Mouse (Mus musculus): ENCODE measurements around the gene Acot1. TPM values are rescaled to one million over a fixed set of nuclear protein-coding genes. Genes with fewer than 3 reads are reported as not detected.
"Not testable (repeated sequence)": the region's sequence is repeated elsewhere in the genome, so short reads cannot be mapped to it uniquely, and the experiment has no call there.

The Acot1 gene
- polyA plus RNA-seq, 1 experiment from 2014 or later: 267 TPM

GRCm38 (mm10) chr12:84013130-84013529, 3.8 kb downstream of the Acot1 start:
- no peak overlapping the region for H3K9ac ChIP-seq (ENCODE audit: low read depth, low read length)
- no peak overlapping the region for H3K4me3 ChIP-seq (ENCODE audit: low read depth, low read length)
- H3K27me3 ChIP-seq (replicated peaks; ENCODE audit: control insufficient read depth, insufficient read depth, low read length): no peaks in the 10 kb centered on the region
- ATAC-seq: no peak
- no peaks in the 10 kb centered on the region for H3K4me1 ChIP-seq (replicated peaks; ENCODE audit: control insufficient read depth, insufficient read depth, low read length)
- peak overlapping the region; percentile 21; the same call in 1 of the 2 replicates for H3K4me2 ChIP-seq (replicated peaks; ENCODE audit: low read depth)
- peak; percentile 62 for TF ChIP-seq CTCF (IDR thresholded peaks at IDR 0.05; ENCODE audit: low read depth)
- H3K9me3 ChIP-seq (ENCODE audit: control insufficient read depth): no peaks in the 10 kb centered on the region
- peaks cover 14% of the 10 kb centered on the region for H3K36me3 ChIP-seq (ENCODE audit: control insufficient read depth, insufficient read depth)
- 64% methylated on average over 6 of the region's 6 CpGs for WGBS
- no peak overlapping the region for H3K27ac ChIP-seq (ENCODE audit: low read depth, low read length)

- Histone ChIP-seq H3K9me3 (ENCODE audit: control insufficient read depth) (no peaks in the 10 kb centered on the region), H3K27me3 (replicated peaks; ENCODE audit: control insufficient read depth, insufficient read depth, low read length) (no peaks in the 10 kb centered on the region), H3K4me3 (ENCODE audit: low read depth, low read length) (no peak overlapping the region), H3K27ac (ENCODE audit: low read depth, low read length) (no peak overlapping the region), H3K4me1 (replicated peaks; ENCODE audit: control insufficient read depth, insufficient read depth, low read length) (no peaks in the 10 kb centered on the region), H3K9ac (ENCODE audit: low read depth, low read length) (no peak overlapping the region), H3K4me2 (replicated peaks; ENCODE audit: low read depth) (no peak overlapping the region), H3K36me3 (ENCODE audit: control insufficient read depth, insufficient read depth) (peaks cover 14% of the 10 kb centered on the region)
- whole genome bisulfite sequencing: 79% methylated on average over 7 of the region's 7 CpGs
- no peak for TF ChIP-seq CTCF (IDR thresholded peaks at IDR 0.05; ENCODE audit: low read depth)
- ATAC-seq: no peak
Measured at GRCm38 (mm10) chr12:84013701-84014100, 4.4 kb downstream of the Acot1 start.

GRCm38 (mm10) chr12:84020528-84020927, 11.2 kb downstream of the Acot1 start:
- H3K9ac ChIP-seq (ENCODE audit: low read depth, low read length); H3K27me3 ChIP-seq (replicated peaks; ENCODE audit: control insufficient read depth, insufficient read depth, low read length); H3K4me1 ChIP-seq (replicated peaks; ENCODE audit: control insufficient read depth, insufficient read depth, low read length); H3K36me3 ChIP-seq (ENCODE audit: control insufficient read depth, insufficient read depth); H3K4me2 ChIP-seq (replicated peaks; ENCODE audit: low read depth); H3K4me3 ChIP-seq (ENCODE audit: low read depth, low read length); H3K9me3 ChIP-seq (ENCODE audit: control insufficient read depth): not testable (repeated sequence)
- WGBS: 29% methylated on average over 7 of the region's 7 CpGs
- ATAC-seq: peak; percentile 89
- H3K27ac ChIP-seq (ENCODE audit: low read depth, low read length): peak overlapping the region; percentile 46; the same call in 1 of the 2 replicates

GRCm38 (mm10) chr12:84022266-84022665, 13.0 kb downstream of the Acot1 start:
- 78% methylated on average over 4 of the region's 4 CpGs for WGBS
- not testable (repeated sequence) for H3K27me3 ChIP-seq (replicated peaks; ENCODE audit: control insufficient read depth, insufficient read depth, low read length); H3K27ac ChIP-seq (ENCODE audit: low read depth, low read length); H3K4me1 ChIP-seq (replicated peaks; ENCODE audit: control insufficient read depth, insufficient read depth, low read length); H3K9ac ChIP-seq (ENCODE audit: low read depth, low read length); H3K36me3 ChIP-seq (ENCODE audit: control insufficient read depth, insufficient read depth); H3K9me3 ChIP-seq (ENCODE audit: control insufficient read depth); ATAC-seq; H3K4me3 ChIP-seq (ENCODE audit: low read depth, low read length); H3K4me2 ChIP-seq (replicated peaks; ENCODE audit: low read depth)

- Histone ChIP-seq H3K9ac (ENCODE audit: low read depth, low read length) (no peak overlapping the region), H3K27me3 (replicated peaks; ENCODE audit: control insufficient read depth, insufficient read depth, low read length) (no peaks in the 10 kb centered on the region), H3K4me3 (ENCODE audit: low read depth, low read length) (no peak overlapping the region), H3K36me3 (ENCODE audit: control insufficient read depth, insufficient read depth) (no peaks in the 10 kb centered on the region), H3K4me1 (replicated peaks; ENCODE audit: control insufficient read depth, insufficient read depth, low read length) (no peaks in the 10 kb centered on the region), H3K4me2 (replicated peaks; ENCODE audit: low read depth) (no peak overlapping the region), H3K27ac (ENCODE audit: low read depth, low read length) (peak overlapping the region; percentile 11; the same call in 1 of the 2 replicates), H3K9me3 (ENCODE audit: control insufficient read depth) (no peaks in the 10 kb centered on the region)
- ATAC-seq: peak; percentile 75
- WGBS: 61% methylated on average over 9 of the region's 9 CpGs
- TF ChIP-seq CTCF (IDR thresholded peaks at IDR 0.05; ENCODE audit: low read depth): no peak
Measured at GRCm38 (mm10) chr12:84023052-84023745, 13.9 kb downstream of the Acot1 start.

GRCm38 (mm10) chr12:84025888-84026287, 16.6 kb downstream of the Acot1 start:
- no peaks in the 10 kb centered on the region for H3K27me3 ChIP-seq (replicated peaks; ENCODE audit: control insufficient read depth, insufficient read depth, low read length)
- WGBS: 88% methylated on average over 7 of the region's 7 CpGs
- no peaks in the 10 kb centered on the region for H3K9me3 ChIP-seq (ENCODE audit: control insufficient read depth)
- no peak for ATAC-seq
- H3K36me3 ChIP-seq (ENCODE audit: control insufficient read depth, insufficient read depth): no peaks in the 10 kb centered on the region
- H3K4me2 ChIP-seq (replicated peaks; ENCODE audit: low read depth): no peak overlapping the region
- no peak for TF ChIP-seq CTCF (IDR thresholded peaks at IDR 0.05; ENCODE audit: low read depth)
- no peak overlapping the region for H3K9ac ChIP-seq (ENCODE audit: low read depth, low read length)
- no peaks in the 10 kb centered on the region for H3K4me1 ChIP-seq (replicated peaks; ENCODE audit: control insufficient read depth, insufficient read depth, low read length)
- H3K4me3 ChIP-seq (ENCODE audit: low read depth, low read length): no peak overlapping the region
- H3K27ac ChIP-seq (ENCODE audit: low read depth, low read length): no peak overlapping the region

- H3K4me2 ChIP-seq (replicated peaks; ENCODE audit: low read depth); H3K4me1 ChIP-seq (replicated peaks; ENCODE audit: control insufficient read depth, insufficient read depth, low read length); H3K4me3 ChIP-seq (ENCODE audit: low read depth, low read length); H3K36me3 ChIP-seq (ENCODE audit: control insufficient read depth, insufficient read depth); ATAC-seq; H3K27me3 ChIP-seq (replicated peaks; ENCODE audit: control insufficient read depth, insufficient read depth, low read length); H3K27ac ChIP-seq (ENCODE audit: low read depth, low read length); H3K9me3 ChIP-seq (ENCODE audit: control insufficient read depth); H3K9ac ChIP-seq (ENCODE audit: low read depth, low read length): not testable (repeated sequence)
- 68% methylated on average over 3 of the region's 3 CpGs for WGBS
Measured at GRCm38 (mm10) chr12:84028328-84028727, 19.0 kb downstream of the Acot1 start.

- 91% methylated on average over 1 of the region's 1 CpGs for WGBS
Measured at GRCm38 (mm10) chr12:84029043-84029442, 19.8 kb downstream of the Acot1 start.

More at GRCm38 (mm10) chr12:84029043-84029442, 19.8 kb downstream of the Acot1 start:
- H3K27ac ChIP-seq (ENCODE audit: low read depth, low read length); H3K9me3 ChIP-seq (ENCODE audit: control insufficient read depth); H3K4me1 ChIP-seq (replicated peaks; ENCODE audit: control insufficient read depth, insufficient read depth, low read length); H3K4me3 ChIP-seq (ENCODE audit: low read depth, low read length); H3K36me3 ChIP-seq (ENCODE audit: control insufficient read depth, insufficient read depth); H3K4me2 ChIP-seq (replicated peaks; ENCODE audit: low read depth); ATAC-seq; H3K9ac ChIP-seq (ENCODE audit: low read depth, low read length); H3K27me3 ChIP-seq (replicated peaks; ENCODE audit: control insufficient read depth, insufficient read depth, low read length): not testable (repeated sequence)
